Mouse (Mus musculus): ENCODE data around the gene Gucy2e. TPM values are rescaled to one million over a fixed set of nuclear protein-coding genes. Genes with fewer than 3 reads are reported as not detected.
A peak's percentile ranks its signal among the peaks of the same experiment; 100 is the strongest.

Gucy2e gene
- total RNA-seq (2015; ENCODE audit: low replicate concordance) (not detected in 2 replicates), total RNA-seq (2017; ENCODE audit: low replicate concordance) (under 0.01 TPM in 1 of 2 replicates, not detected in the other)

- ATAC-seq (replicated peaks; ENCODE audit: low FRiP score, poor library complexity, severe bottlenecking): no peak
These were observed at the start of gene Gucy2e for GRCm38 (mm10) chr11:69236926-69237260. Gucy2e (minus strand) TSS chr11:69237036.

GRCm38 (mm10) chr11:69277267-69277666 is 40.4 kb upstream of the Gucy2e start:
- no peak for ATAC-seq (replicated peaks; ENCODE audit: low FRiP score, poor library complexity, severe bottlenecking)

- no peak for ATAC-seq (replicated peaks; ENCODE audit: low FRiP score, poor library complexity, severe bottlenecking)
These were observed 39.2 kb upstream of the Gucy2e start for GRCm38 (mm10) chr11:69276081-69276480.

GRCm38 (mm10) chr11:69275650-69276049 is 38.8 kb upstream of the Gucy2e start:
- ATAC-seq (replicated peaks; ENCODE audit: low FRiP score, poor library complexity, severe bottlenecking): no peak

- peak; percentile 58 for ATAC-seq (replicated peaks; ENCODE audit: low FRiP score, poor library complexity, severe bottlenecking)
These were observed 35.4 kb upstream of the Gucy2e start for GRCm38 (mm10) chr11:69272122-69272740.

- peak; percentile 68; the same call in 1 of the 2 replicates for ATAC-seq (replicated peaks; ENCODE audit: low FRiP score, poor library complexity, severe bottlenecking)
These were observed 32.7 kb upstream of the Gucy2e start for GRCm38 (mm10) chr11:69269575-69269974.

- ATAC-seq (replicated peaks; ENCODE audit: low FRiP score, poor library complexity, severe bottlenecking): no peak
These were observed 31.3 kb upstream of the Gucy2e start for GRCm38 (mm10) chr11:69268100-69268499.

GRCm38 (mm10) chr11:69267341-69267740 is 30.5 kb upstream of the Gucy2e start:
- ATAC-seq (replicated peaks; ENCODE audit: low FRiP score, poor library complexity, severe bottlenecking): 0 out of 2 replicates have a peak, but pooled peaks have one; percentile 23

GRCm38 (mm10) chr11:69266253-69266652 is 29.4 kb upstream of the Gucy2e start:
- ATAC-seq (replicated peaks; ENCODE audit: low FRiP score, poor library complexity, severe bottlenecking): no peak

- no peak for ATAC-seq (replicated peaks; ENCODE audit: low FRiP score, poor library complexity, severe bottlenecking)
These were observed 28.6 kb upstream of the Gucy2e start for GRCm38 (mm10) chr11:69265410-69265809.

GRCm38 (mm10) chr11:69264276-69264675 is 27.4 kb upstream of the Gucy2e start:
- ATAC-seq (replicated peaks; ENCODE audit: low FRiP score, poor library complexity, severe bottlenecking): no peak

GRCm38 (mm10) chr11:69260111-69260510 is 23.3 kb upstream of the Gucy2e start:
- no peak for ATAC-seq (replicated peaks; ENCODE audit: low FRiP score, poor library complexity, severe bottlenecking)

- peak; percentile 85 for ATAC-seq (replicated peaks; ENCODE audit: low FRiP score, poor library complexity, severe bottlenecking)
These were observed 21.5 kb upstream of the Gucy2e start for GRCm38 (mm10) chr11:69258287-69258686.

GRCm38 (mm10) chr11:69257807-69258206 is 21.0 kb upstream of the Gucy2e start:
- ATAC-seq (replicated peaks; ENCODE audit: low FRiP score, poor library complexity, severe bottlenecking): peak; percentile 62; the same call in 1 of the 2 replicates

GRCm38 (mm10) chr11:69257072-69257471 is 20.2 kb upstream of the Gucy2e start:
- no peak for ATAC-seq (replicated peaks; ENCODE audit: low FRiP score, poor library complexity, severe bottlenecking)

- no peak for ATAC-seq (replicated peaks; ENCODE audit: low FRiP score, poor library complexity, severe bottlenecking)
These were observed 18.0 kb upstream of the Gucy2e start for GRCm38 (mm10) chr11:69254808-69255207.

GRCm38 (mm10) chr11:69253131-69253530 is 16.3 kb upstream of the Gucy2e start:
- no peak for ATAC-seq (replicated peaks; ENCODE audit: low FRiP score, poor library complexity, severe bottlenecking)

GRCm38 (mm10) chr11:69251953-69252352 is 15.1 kb upstream of the Gucy2e start:
- no peak for ATAC-seq (replicated peaks; ENCODE audit: low FRiP score, poor library complexity, severe bottlenecking)

GRCm38 (mm10) chr11:69251135-69251842 is 14.5 kb upstream of the Gucy2e start:
- ATAC-seq (replicated peaks; ENCODE audit: low FRiP score, poor library complexity, severe bottlenecking): 0 out of 2 replicates have a peak, but pooled peaks have one; percentile 46

- ATAC-seq (replicated peaks; ENCODE audit: low FRiP score, poor library complexity, severe bottlenecking): no peak
These were observed 13.3 kb upstream of the Gucy2e start for GRCm38 (mm10) chr11:69250106-69250505.

GRCm38 (mm10) chr11:69249131-69249530 is 12.3 kb upstream of the Gucy2e start:
- no peak for ATAC-seq (replicated peaks; ENCODE audit: low FRiP score, poor library complexity, severe bottlenecking)

Measured in erythroblast, adult 5-6 weeks (primary cell).